Mouse (Mus musculus) spleen, adult 18-20 months (tissue): ENCODE data around the gene Cbfa2t3.
"Not testable (repeated sequence)": the region's sequence is repeated elsewhere in the genome, so short reads cannot be mapped to it uniquely, and the experiment has no call there.

ENCODE experiments used
- DNase-seq, 2 experiments: peaks; one replicate each; pipeline ENCODE4 v3.0.0; 2022; ENCODE audit warnings: mixed read lengths in 2 of 2

Cbfa2t3 gene

GRCm38 (mm10) chr8:122635878-122636802 lies 62.8 kb downstream of the Cbfa2t3 start:
- no peak for DNase-seq

DNA sequence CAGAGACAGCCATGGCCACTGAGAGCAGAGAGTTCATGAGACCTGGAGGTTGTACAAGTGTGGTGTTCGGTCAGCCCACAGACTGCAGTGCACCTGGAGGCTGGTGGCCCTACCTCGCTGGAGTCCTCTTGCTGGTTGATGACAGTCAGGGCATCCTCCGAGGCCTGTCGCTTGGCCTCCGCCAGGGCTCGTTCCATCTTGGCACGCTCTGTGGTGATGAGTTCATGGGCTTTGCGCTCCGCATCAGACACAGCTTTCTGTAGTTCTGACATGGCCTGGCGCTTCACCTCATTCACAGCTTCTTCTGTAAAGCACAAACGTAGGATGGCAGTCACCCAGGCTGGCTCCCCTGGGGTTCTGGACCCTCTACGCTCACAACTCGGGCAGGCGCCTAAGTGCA lies 65.7 kb downstream of the Cbfa2t3 start:
- DNase-seq, result no peak

GRCm38 (mm10) chr8:122632134-122632533 lies 66.8 kb downstream of the Cbfa2t3 start:
- DNase-seq, result not testable (repeated sequence)

GRCm38 (mm10) chr8:122630696-122631095 lies 68.2 kb downstream of the Cbfa2t3 start:
- no peak for DNase-seq

DNA sequence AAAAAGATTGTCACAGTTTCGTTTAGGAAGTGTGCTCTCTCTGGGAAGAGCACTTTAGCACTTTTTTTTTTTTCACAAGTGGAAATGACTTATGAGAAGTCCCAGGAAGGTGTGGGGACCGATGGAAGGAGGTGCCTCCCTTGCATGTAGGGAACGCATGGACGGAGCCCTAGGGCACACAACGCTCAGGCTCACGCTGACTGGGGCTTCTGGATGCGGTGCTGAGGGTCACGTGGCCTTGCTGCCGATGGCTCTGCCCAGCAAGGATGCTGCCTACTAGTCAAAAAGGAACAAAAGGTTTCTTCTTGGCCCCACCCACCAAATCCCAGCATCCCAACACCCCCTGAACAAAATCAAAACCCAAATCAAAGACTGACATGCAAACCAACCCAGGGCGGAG lies 69.5 kb downstream of the Cbfa2t3 start:
- DNase-seq, result no peak

DNA sequence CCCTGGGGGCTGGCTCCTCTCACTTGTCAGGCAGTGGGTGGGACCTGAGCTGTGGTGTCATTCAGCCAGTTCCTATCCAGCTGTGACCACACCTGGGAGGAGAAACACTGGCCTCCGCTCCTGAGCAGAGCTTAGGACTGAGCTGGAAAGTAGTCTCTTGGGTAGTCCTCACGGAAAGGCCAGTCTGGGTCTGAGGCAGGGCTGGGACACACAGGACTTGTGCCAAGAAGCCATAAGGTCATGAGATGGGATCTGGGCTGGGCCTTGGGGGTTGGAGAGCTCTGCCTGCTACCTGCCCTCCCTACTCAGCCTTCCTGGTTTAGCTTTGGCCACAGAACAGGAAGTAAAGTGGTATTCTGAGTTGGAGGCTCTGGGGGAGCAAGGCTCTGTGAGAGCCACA lies 72.0 kb downstream of the Cbfa2t3 start:
- DNase-seq, result no peak

DNA sequence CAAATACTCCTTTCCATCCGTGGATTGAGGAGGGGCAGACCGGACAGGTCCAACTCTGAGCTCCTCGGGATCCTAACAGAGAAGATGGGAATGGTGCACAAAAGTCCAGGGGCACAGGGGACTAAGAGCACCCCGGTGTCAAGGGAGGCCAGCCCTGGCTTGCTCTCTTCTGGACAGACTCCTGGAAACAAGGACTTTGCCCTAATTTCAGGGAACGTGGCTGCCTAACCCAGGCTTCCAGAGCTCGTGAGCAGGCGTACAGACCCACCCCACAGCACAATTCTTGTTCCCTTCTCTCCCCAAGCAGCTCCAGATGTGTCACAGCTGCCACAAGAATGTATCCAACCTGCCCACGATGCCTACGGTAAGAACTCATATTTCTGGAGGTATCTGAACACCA lies 73.1 kb downstream of the Cbfa2t3 start:
- no peak for DNase-seq

DNA sequence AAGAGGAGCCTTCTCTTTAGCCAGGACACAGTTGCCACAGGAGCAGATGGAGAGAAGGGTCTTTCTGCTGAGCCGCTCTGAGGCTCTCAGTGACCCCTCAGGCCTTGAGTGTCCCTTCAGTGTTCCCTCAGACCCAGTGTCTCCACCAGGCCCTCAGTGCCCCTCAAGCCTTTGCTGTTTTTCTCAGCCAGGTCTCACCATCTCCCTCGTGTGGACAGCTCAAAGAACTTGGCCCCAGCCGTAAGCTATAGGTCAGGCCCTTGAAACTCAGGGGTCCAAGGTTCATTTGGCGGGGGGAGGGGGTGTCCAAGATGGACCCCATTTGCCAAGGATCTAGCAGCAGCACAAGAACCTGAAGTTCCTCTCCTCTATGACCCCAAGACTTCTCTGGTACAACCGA lies 74.3 kb downstream of the Cbfa2t3 start:
- DNase-seq, result no peak

- DNase-seq, result no peak
Measured at GRCm38 (mm10) chr8:122623844-122624642, 74.9 kb downstream of the Cbfa2t3 start.

- no peak for DNase-seq
Measured at GRCm38 (mm10) chr8:122622727-122623126, 76.2 kb downstream of the Cbfa2t3 start, which contains the start of gene Pabpn1l. TSS of gene Pabpn1l (minus strand) at chr8:122622739.

DNA sequence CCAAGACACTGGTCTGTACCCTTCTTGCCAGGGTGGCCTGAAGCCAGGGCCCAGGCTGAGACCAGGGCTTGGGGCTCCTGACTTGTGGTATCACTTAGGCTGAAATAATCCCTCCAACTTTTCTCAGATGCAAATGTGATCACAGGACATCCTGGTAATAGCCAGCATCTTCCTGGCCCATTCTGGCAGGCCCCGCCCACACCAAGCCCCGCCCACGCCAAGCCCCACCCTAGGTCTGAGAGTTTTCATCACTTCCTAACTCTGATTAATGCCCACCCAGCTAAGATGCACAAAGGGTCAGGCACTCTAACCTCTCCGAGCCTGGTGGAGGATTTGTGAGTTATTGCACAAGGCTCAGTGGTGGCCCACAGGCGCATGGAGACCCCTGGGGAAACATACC lies 78.5 kb downstream of the Cbfa2t3 start:
- no peak for DNase-seq

DNA sequence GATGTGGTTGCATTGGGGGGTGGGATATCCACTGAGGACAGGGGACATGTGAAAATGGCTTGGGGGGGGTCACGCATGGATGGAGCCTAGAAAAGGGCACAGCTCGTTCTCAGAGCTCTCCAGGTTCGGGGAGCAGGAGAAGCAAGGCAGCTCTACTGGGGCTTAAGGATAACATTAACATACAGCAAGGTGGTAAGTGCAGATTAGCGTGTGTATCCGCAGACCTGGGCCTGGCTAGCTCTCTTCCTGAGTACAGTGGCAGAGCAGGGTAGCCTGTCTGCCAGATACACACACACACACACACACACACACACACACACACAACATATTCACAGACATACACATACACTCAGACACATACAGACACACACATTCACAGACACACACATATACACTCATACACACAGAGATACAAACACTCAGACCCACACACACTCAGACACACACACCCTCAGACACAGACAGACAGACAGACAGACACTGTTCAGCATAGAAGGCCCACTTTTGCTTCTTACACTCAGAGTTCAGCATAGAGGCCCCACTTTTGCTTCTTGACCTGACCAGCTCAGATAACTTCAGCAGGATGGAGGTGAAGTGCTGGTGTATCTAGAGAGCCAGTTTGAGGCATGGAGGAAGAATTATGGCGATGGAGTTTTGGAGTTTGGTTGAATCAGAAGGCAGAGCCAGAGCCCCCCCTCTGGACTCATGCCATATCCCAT lies 80.1 kb downstream of the Cbfa2t3 start:
- DNase-seq, result no peak

DNA sequence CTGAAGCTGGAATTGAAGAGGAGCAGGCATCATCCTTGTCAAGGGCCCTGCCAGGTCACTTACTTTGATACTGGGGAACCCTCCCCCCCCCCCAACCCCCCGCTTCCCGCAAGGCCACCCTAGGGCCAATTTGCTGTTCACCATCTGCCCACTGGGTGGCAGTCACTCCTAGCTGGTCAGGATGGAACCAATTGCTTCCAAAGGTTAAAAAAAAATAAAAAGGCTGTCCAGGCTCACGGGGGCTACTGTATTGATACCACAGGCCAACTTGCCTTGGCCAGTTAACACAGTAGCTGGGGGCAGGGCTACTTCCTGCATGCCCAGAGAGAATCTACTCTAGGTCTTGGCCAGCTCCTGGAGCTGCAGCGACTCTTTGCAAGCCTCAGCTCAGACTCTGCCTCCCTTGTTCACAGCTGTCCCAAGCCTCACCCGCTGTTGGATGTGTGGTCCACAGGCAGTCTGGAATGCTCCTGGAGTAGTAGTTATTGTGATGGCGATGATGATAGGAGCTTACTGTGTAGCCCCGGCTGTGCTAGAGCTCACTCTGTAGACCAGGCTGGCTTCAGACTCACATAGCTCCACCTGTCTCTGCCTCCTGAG lies 80.9 kb downstream of the Cbfa2t3 start:
- DNase-seq, result peak; percentile 63 to 83

DNA sequence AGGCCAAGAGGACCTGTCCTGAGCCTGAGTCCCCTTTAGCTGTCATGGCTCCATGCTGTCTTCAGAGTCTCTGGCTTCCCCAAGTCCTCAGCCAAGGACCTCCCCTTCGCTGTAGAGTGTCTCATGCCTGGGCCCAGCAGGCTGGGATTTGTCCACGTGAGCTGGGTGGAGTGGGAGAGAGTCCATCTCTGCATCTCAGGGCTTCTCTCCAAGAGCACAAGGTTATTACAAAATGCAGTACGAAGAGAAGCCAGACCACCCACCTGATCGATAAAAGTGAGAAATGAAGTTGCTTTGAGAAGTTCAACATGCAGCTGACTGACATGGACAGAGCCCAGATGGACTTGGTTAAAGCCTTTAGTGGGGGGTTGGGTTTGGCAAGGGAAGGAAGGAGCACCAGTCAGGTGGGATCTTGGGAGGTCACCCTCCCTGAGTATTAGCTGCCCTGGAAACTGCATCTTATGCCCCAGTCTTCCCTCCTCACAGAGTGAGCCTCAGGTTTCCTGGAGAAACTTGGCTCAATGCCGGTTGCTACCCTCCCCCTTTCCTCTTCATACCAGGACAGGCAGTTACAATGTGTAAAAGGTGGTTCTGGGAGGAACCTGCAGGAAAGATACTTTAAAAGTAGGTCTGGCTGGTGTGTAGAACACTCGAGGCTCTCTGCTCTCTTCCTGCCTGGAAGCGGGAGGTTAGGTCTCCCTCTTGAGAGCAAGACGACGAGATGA lies 82.6 kb downstream of the Cbfa2t3 start:
- DNase-seq, result no peak

DNA sequence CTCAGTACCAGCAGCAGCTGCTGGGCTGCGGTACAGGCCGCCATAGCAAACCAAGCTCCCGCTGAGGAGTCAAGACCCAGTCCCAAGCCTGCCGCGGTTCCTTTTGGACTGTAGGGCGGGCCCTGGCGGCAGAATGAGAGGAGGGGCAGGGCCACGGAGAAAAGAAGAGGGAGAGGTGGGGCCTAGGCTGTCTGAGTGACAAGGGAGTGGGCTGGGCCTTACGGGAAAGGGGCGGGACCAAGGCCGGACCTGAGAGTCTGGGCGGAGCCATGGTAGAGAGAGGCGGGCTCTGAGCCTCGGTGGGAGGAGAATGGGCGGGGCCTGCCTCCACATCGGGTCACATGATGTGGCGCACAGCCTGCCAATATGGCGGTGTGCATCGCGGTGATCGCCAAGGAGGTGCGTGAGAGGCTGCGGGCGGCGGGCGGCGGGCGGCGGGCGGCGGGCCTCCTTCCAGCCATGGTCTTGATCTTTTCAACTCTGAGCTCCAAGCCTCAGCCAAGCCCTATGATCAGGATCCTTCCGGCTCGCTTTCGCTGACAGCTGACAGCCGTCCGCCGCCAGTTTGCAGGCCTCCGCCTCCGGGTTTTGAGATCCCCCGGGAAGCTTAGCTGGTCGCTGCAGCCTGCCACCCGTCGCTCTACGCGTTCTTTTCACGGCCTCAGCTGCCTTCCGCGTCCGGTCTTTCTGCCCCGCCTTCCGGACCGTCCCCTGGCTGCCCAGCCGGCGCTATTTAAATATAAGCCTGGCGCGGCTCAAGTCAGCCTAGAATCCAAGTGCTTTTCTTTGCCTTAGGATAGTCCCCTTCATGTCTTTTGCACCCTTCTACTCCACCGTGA lies 87.4 kb downstream of the Cbfa2t3 start, which contains the start of the genes Galns and Trappc2l:
Gene Galns, minus strand, starts transcription at position 169 of the 839 bp plus-strand sequence.
Gene Trappc2l, plus strand, starts transcription at position 346 of the 839 bp plus-strand sequence.
- peak; percentile 93 to 96 for DNase-seq

DNA sequence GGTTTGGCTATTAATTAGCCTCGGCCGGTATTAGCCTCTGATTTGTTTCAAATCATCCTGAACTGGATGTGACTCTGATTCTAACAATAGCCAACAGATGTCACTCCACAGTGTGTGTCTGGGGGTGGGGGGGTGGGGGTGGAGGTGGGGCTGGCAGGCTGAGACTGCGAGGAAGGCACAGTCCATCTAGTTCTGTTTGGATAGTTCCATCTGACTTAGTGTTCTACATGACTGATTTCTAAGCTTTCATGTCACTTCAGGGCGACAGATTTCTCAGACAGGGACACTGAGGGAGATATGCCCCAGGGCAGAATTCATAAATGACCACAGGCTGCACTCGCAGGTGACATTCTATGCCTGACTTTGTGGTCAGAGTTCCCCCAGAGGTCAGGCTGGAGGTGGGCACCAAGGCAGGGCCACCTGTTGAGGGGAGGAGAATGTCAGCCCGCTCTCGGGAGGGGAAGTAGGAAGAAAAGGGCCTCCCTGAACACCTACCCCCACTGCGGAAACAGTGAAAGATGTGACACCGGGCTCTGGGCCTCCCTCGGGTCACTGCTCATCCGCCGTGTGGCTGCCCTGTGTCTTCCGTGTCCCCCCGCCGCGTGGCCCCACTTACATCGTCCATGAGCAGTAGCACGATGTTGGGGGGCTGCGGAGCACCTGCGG lies 88.2 kb downstream of the Cbfa2t3 start:
- DNase-seq, result no peak

GRCm38 (mm10) chr8:122610209-122610608 lies 88.7 kb downstream of the Cbfa2t3 start:
- DNase-seq, result no peak

DNA sequence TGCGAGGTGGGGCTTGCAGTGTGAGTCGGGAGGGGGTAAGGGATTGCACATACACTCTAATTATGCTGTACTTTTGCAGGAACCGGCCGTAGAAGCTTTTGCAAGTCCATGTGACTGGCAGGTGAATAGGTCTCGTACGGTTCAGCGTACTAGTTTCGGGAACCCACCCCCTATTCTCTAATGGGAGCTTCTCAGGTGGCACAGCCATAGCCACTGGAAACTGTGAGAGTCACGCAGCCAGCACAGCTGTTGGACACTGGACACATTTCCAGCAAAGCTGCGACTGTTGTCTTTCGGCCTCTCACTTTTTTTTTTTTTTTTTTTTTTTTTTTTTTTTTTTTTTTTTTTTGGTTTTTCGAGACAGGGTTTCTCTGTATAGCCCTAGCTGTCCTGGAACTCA lies 92.1 kb downstream of the Cbfa2t3 start:
- DNase-seq, result no peak

- no peak for DNase-seq
Measured at GRCm38 (mm10) chr8:122605367-122605766, 93.5 kb downstream of the Cbfa2t3 start.

GRCm38 (mm10) chr8:122604640-122605039 lies 94.3 kb downstream of the Cbfa2t3 start:
- no peak for DNase-seq
